Mouse (Mus musculus) spleen, adult 2 months (tissue): Measurements from ENCODE around the gene Cblc.

Experiments used
- CTCF ChIP-seq: fragments of 200-500 bp; IDR thresholded peaks from 2 replicates; pipeline ENCODE4 v1.5.1; 2011; ENCODE audit warnings: mild to moderate bottlenecking, inconsistent platforms; ENCODE audit not compliant: insufficient read depth, insufficient read length, insufficient replicate concordance; ENCODE audit errors: extremely low read depth
- POLR2A ChIP-seq: fragments of 200-500 bp; IDR thresholded peaks from 2 replicates; pipeline ENCODE4 v1.6.1; 2011; ENCODE audit warnings: low read depth, low read length, inconsistent platforms

GRCm38 (mm10) chr7:19841686-19842413 lies 45.2 kb upstream of the Cblc start:
- TF ChIP-seq CTCF (no peak), POLR2A (no peak)
